Mouse (Mus musculus) forebrain, embryonic 15.5 days (tissue): Measurements from ENCODE around the gene Cks1b. TPM values are rescaled to one million over a fixed set of nuclear protein-coding genes. Genes with fewer than 3 reads are reported as not detected.

ENCODE experiments used
- ATAC-seq: fragments of 200-750 bp; cut with Nextera tagmentation; replicated peaks from 2 replicates; pipeline ENCODE4 v1.8.0; 2017; ENCODE audit warnings: mild to moderate bottlenecking, moderate TSS enrichment, moderate library complexity
- H3K27ac ChIP-seq: fragments of 300-500 bp; sonication (generic); replicated peaks from 2 replicates; pipeline ENCODE4 v1.5.1; 2015; ENCODE audit warnings: mild to moderate bottlenecking, inconsistent platforms
- H3K27me3 ChIP-seq: fragments of 300-500 bp; sonication (generic); 2 replicates; pipeline ENCODE4 v1.6.1; 2015; ENCODE audit warnings: inconsistent platforms
- H3K36me3 ChIP-seq: fragments of 300-500 bp; sonication (generic); 2 replicates; pipeline ENCODE4 v1.6.1; 2015; ENCODE audit warnings: mild to moderate bottlenecking, inconsistent platforms
- H3K4me1 ChIP-seq: fragments of 300-500 bp; sonication (generic); 2 replicates; pipeline ENCODE4 v1.6.1; 2015; ENCODE audit warnings: inconsistent platforms
- H3K4me2 ChIP-seq: fragments of 300-500 bp; sonication (generic); replicated peaks from 2 replicates; pipeline ENCODE4 v1.6.1; 2015; ENCODE audit warnings: mild to moderate bottlenecking, inconsistent platforms
- H3K4me3 ChIP-seq: fragments of 300-500 bp; sonication (generic); 2 replicates; pipeline ENCODE4 v1.5.1; 2015; ENCODE audit warnings: mild to moderate bottlenecking, inconsistent platforms
- H3K9ac ChIP-seq: fragments of 300-500 bp; sonication (generic); replicated peaks from 2 replicates; pipeline ENCODE4 v1.6.1; 2015; ENCODE audit warnings: mild to moderate bottlenecking, inconsistent platforms
- H3K9me3 ChIP-seq: fragments of 300-500 bp; sonication (generic); 2 replicates; pipeline ENCODE4 v1.6.1; 2016; ENCODE audit warnings: inconsistent platforms
- WGBS: fragments of 180-500 bp; shearing (Covaris S2); methylation state at CpG from one replicate; pipeline ENCODE4 v1.1.7; 2015; ENCODE audit warnings: mixed read lengths; 5-methylcytosine and 5-hydroxymethylcytosine counted together
- polyA plus RNA-seq: library from polyadenylated mRNA; unstranded; fragments of >200 nt; fragmentation: Nextera tagmentation; extraction: Ambion mirVana; gene quantifications from 2 replicates; pipeline ENCODE4 v1.2.1, GENCODE M21; 2015

Gene Cks1b
- polyA plus RNA-seq, 1 experiment from 2014 or later = 165 TPM

- peak overlapping the region; percentile 46 for H3K4me3 ChIP-seq
- H3K9me3 ChIP-seq = no peaks in the 10 kb centered on the region
- H3K4me1 ChIP-seq = peaks cover 68% of the 10 kb centered on the region
- under 1% methylated on average over 21 of the region's 24 CpGs for WGBS
- no peak overlapping the region for H3K27ac ChIP-seq
- ATAC-seq = no peak
- H3K4me2 ChIP-seq = peak overlapping the region; percentile 94
- H3K36me3 ChIP-seq = no peaks in the 10 kb centered on the region
- H3K9ac ChIP-seq = 0 out of 2 replicates have a peak overlapping the region, but pooled peaks have one; percentile 48
- peaks cover 5% of the 10 kb centered on the region; the same call in 1 of the 2 replicates for H3K27me3 ChIP-seq
These were observed 25.3 kb downstream of the Cks1b start for GRCm38 (mm10) chr3:89392871-89393311.

- Histone ChIP-seq H3K9me3 (no peaks in the 10 kb centered on the region), H3K4me3 (peak overlapping the region; percentile 46), H3K27ac (no peak overlapping the region), H3K36me3 (no peaks in the 10 kb centered on the region), H3K27me3 (peaks cover 5% of the 10 kb centered on the region; the same call in 1 of the 2 replicates), H3K9ac (peak overlapping the region; percentile 48), H3K4me2 (peak overlapping the region; percentile 94), H3K4me1 (peaks cover 72% of the 10 kb centered on the region)
- ATAC-seq = no peak
- WGBS = 1% methylated on average over 55 of the region's 56 CpGs
These were observed 26.3 kb downstream of the Cks1b start for GRCm38 (mm10) chr3:89391663-89392511.

- no peak overlapping the region for H3K27ac ChIP-seq
- peak overlapping the region; percentile 46 for H3K4me3 ChIP-seq
- peak overlapping the region; percentile 94 for H3K4me2 ChIP-seq
- 0 out of 2 replicates have a peak overlapping the region, but pooled peaks have one; percentile 48 for H3K9ac ChIP-seq
- no peak for ATAC-seq
- peaks cover 2% of the 10 kb centered on the region; the same call in 1 of the 2 replicates for H3K27me3 ChIP-seq
- H3K36me3 ChIP-seq = no peaks in the 10 kb centered on the region
- H3K4me1 ChIP-seq = peaks cover 64% of the 10 kb centered on the region
- no peaks in the 10 kb centered on the region for H3K9me3 ChIP-seq
- 8% methylated on average over 16 of the region's 19 CpGs for WGBS
These were observed 27.2 kb downstream of the Cks1b start for GRCm38 (mm10) chr3:89390699-89391662.

- WGBS = 38% methylated on average over 5 of the region's 5 CpGs
- ATAC-seq = no peak
- Histone ChIP-seq H3K4me3 (no peak overlapping the region), H3K4me2 (no peak overlapping the region), H3K4me1 (peaks cover 57% of the 10 kb centered on the region), H3K9ac (no peak overlapping the region), H3K9me3 (no peaks in the 10 kb centered on the region), H3K36me3 (no peaks in the 10 kb centered on the region), H3K27ac (no peak overlapping the region), H3K27me3 (no peaks in the 10 kb centered on the region; the same call in 1 of the 2 replicates)
These were observed 28.1 kb downstream of the Cks1b start for GRCm38 (mm10) chr3:89390111-89390515.

GRCm38 (mm10) chr3:89388901-89389740 lies 29.1 kb downstream of the Cks1b start:
- Histone ChIP-seq H3K9ac (no peak overlapping the region), H3K27ac (no peak overlapping the region), H3K27me3 (no peaks in the 10 kb centered on the region; the same call in 1 of the 2 replicates), H3K4me1 (peaks cover 47% of the 10 kb centered on the region), H3K4me3 (no peak overlapping the region), H3K36me3 (no peaks in the 10 kb centered on the region), H3K4me2 (no peak overlapping the region), H3K9me3 (no peaks in the 10 kb centered on the region)
- peak; percentile 47 for ATAC-seq
- 74% methylated on average over 5 of the region's 6 CpGs for WGBS

GRCm38 (mm10) chr3:89388134-89388881 lies 29.9 kb downstream of the Cks1b start:
- no peaks in the 10 kb centered on the region for H3K36me3 ChIP-seq
- peak; percentile 23; the same call in 1 of the 2 replicates for ATAC-seq
- no peaks in the 10 kb centered on the region; the same call in 1 of the 2 replicates for H3K27me3 ChIP-seq
- no peaks in the 10 kb centered on the region for H3K9me3 ChIP-seq
- no peak overlapping the region for H3K4me2 ChIP-seq
- 59% methylated on average over 11 of the region's 11 CpGs for WGBS
- H3K4me3 ChIP-seq = no peak overlapping the region
- H3K9ac ChIP-seq = no peak overlapping the region
- H3K4me1 ChIP-seq = peaks cover 41% of the 10 kb centered on the region
- no peak overlapping the region for H3K27ac ChIP-seq

- no peak overlapping the region for H3K27ac ChIP-seq
- 78% methylated on average over 11 of the region's 11 CpGs for WGBS
- no peak overlapping the region for H3K4me3 ChIP-seq
- H3K9me3 ChIP-seq = no peaks in the 10 kb centered on the region
- no peak overlapping the region for H3K4me2 ChIP-seq
- no peak overlapping the region for H3K9ac ChIP-seq
- ATAC-seq = no peak; the same call in 1 of the 2 replicates
- no peaks in the 10 kb centered on the region for H3K36me3 ChIP-seq
- no peaks in the 10 kb centered on the region; the same call in 1 of the 2 replicates for H3K27me3 ChIP-seq
- peaks cover 36% of the 10 kb centered on the region for H3K4me1 ChIP-seq
These were observed 30.6 kb downstream of the Cks1b start for GRCm38 (mm10) chr3:89387632-89388031.

GRCm38 (mm10) chr3:89386438-89387420 lies 31.5 kb downstream of the Cks1b start:
- no peaks in the 10 kb centered on the region for H3K36me3 ChIP-seq
- H3K9me3 ChIP-seq = no peaks in the 10 kb centered on the region
- WGBS = 54% methylated on average over 17 of the region's 17 CpGs

GRCm38 (mm10) chr3:89385451-89385850 lies 32.7 kb downstream of the Cks1b start:
- peaks cover 15% of the 10 kb centered on the region for H3K4me1 ChIP-seq
- H3K4me2 ChIP-seq = no peak overlapping the region
- H3K27me3 ChIP-seq = no peaks in the 10 kb centered on the region
- no peaks in the 10 kb centered on the region for H3K36me3 ChIP-seq
- 46% methylated on average over 11 of the region's 11 CpGs for WGBS
- no peak for ATAC-seq
- H3K9ac ChIP-seq = no peak overlapping the region
- no peak overlapping the region for H3K27ac ChIP-seq
- H3K9me3 ChIP-seq = no peaks in the 10 kb centered on the region
- H3K4me3 ChIP-seq = no peak overlapping the region

More at GRCm38 (mm10) chr3:89386438-89387420, 31.5 kb downstream of the Cks1b start:
- Histone ChIP-seq H3K27me3 (no peaks in the 10 kb centered on the region), H3K4me2 (no peak overlapping the region), H3K4me1 (peaks cover 27% of the 10 kb centered on the region), H3K9ac (no peak overlapping the region), H3K4me3 (no peak overlapping the region), H3K27ac (no peak overlapping the region)
- no peak for ATAC-seq
